Mouse (Mus musculus) hindbrain, postnatal 0 days (tissue): ENCODE measurements around the gene B4galnt1. TPM values are rescaled to one million over a fixed set of nuclear protein-coding genes. Genes with fewer than 3 reads are reported as not detected.
"Not testable (repeated sequence)": the region's sequence is repeated elsewhere in the genome, so short reads cannot be mapped to it uniquely, and the experiment has no call there.

Experiments
- ATAC-seq: fragments of 200-750 bp; cut with Nextera tagmentation; 2 replicates; pipeline ENCODE4 v1.8.0; 2017; ENCODE audit warnings: mild to moderate bottlenecking, moderate TSS enrichment, moderate library complexity
- DNase-seq: peaks from one replicate; pipeline ENCODE4 v3.0.0-alpha.2; 2015; ENCODE audit warnings: low spot score
- H3K27ac ChIP-seq: fragments of 300-500 bp; sonication (generic); 2 replicates; pipeline ENCODE4 v1.5.1; 2014; ENCODE audit warnings: mild to moderate bottlenecking
- H3K27me3 ChIP-seq: fragments of 300-500 bp; sonication (generic); 2 replicates; pipeline ENCODE4 v1.6.1; 2014; ENCODE audit warnings: low read length, mixed read lengths; ENCODE audit not compliant: insufficient read depth
- H3K36me3 ChIP-seq: fragments of 300-500 bp; sonication (generic); 2 replicates; pipeline ENCODE4 v1.6.1; 2014; ENCODE audit warnings: low read length, mixed read lengths; ENCODE audit not compliant: insufficient read depth
- H3K4me1 ChIP-seq: fragments of 300-500 bp; sonication (generic); 2 replicates; pipeline ENCODE4 v1.6.1; 2014; ENCODE audit warnings: antibody characterized with exemption, low read length, mixed read lengths; ENCODE audit not compliant: insufficient read depth
- H3K4me2 ChIP-seq: fragments of 300-500 bp; sonication (generic); 2 replicates; pipeline ENCODE4 v1.6.1; 2014; ENCODE audit warnings: low read depth, mild to moderate bottlenecking, low read length, moderate library complexity, mixed read lengths
- H3K4me3 ChIP-seq: fragments of 300-500 bp; sonication (generic); 2 replicates; pipeline ENCODE4 v1.5.1; 2014; ENCODE audit warnings: low read length
- H3K9ac ChIP-seq: fragments of 300-500 bp; sonication (generic); replicated peaks from 2 replicates; pipeline ENCODE4 v1.6.1; 2014; ENCODE audit warnings: mild to moderate bottlenecking, low read length, moderate library complexity, mixed read lengths
- H3K9me3 ChIP-seq: fragments of 300-500 bp; sonication (generic); 2 replicates; pipeline ENCODE4 v1.6.1; 2016; ENCODE audit warnings: low read length, mixed read lengths
- CTCF ChIP-seq: IDR thresholded peaks from 2 replicates; pipeline ENCODE4 v1.5.1; 2016; ENCODE audit warnings: antibody characterized with exemption, control low read depth, low read depth
- WGBS: fragments of 180-500 bp; shearing (Covaris S2); extraction: QIAGEN DNeasy Blood & Tissue Kit; methylation state at CpG from one replicate; pipeline ENCODE4 v1.1.7; 2014; 5-methylcytosine and 5-hydroxymethylcytosine counted together
- polyA plus RNA-seq: library from polyadenylated mRNA; unstranded; fragments of >200 nt; fragmentation: Nextera tagmentation; extraction: Ambion mirVana; gene quantifications from 2 replicates; pipeline ENCODE4 v1.2.1, GENCODE M21; 2015
- total RNA-seq: library from RNA; depleted of rRNA; stranded (reverse); fragments of >200 nt; gene quantifications from 2 replicates; pipeline ENCODE4 v1.2.3, GENCODE M21; 2014

Gene B4galnt1
- total and polyA plus RNA-seq, 2 experiments from 2014 or later: 65.3 to 112 TPM

DNA sequence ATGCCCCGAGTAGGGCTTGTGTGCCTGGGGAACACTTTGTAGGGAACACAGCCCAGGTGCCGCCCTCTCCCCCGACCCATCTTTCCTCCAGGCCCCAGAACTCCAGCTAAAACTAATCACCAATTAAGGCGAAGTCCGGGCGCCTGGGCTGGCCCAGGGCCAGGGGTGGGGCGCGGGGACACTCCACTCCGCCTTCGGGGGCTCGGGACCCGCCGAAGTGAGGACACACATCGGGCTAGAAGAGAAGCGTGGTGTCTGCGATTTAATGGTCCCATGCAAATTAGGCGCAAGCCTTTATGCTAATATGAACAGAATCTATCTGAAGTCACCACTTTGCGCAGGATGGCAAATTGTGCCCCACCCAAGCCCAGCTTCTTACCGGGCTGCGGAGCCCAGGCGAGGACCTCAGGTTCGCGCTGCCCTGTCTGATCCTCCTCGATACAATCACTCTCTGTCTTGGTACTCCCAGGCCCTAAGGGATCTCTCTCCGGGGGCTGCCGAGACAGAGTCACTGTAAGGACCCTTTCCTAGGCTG, 24.2 kb downstream of the B4galnt1 start:
- TF ChIP-seq CTCF: no peak
- peak; percentile 15; the same call in 1 of the 2 replicates for ATAC-seq
- WGBS: 3% methylated on average over 26 of the region's 26 CpGs

GRCm38 (mm10) chr10:127189651-127190381, 24.8 kb downstream of the B4galnt1 start, which contains the start of gene Arhgef25:
Gene Arhgef25 (minus strand): TSS chr10:127190083.
- Histone ChIP-seq H3K27me3 (no peaks in the 10 kb centered on the region), H3K9ac (peak within 1 kb of the TSS; percentile 74), H3K27ac (peak within 1 kb of the TSS; percentile 51; the same call in 1 of the 2 replicates), H3K4me3 (peak within 1 kb of the TSS; percentile 59), H3K4me1 (peaks cover 14% of the 10 kb centered on the region), H3K9me3 (no peaks in the 10 kb centered on the region), H3K4me2 (peak within 1 kb of the TSS; percentile 98), H3K36me3 (peaks cover 4% of the 10 kb centered on the region)
- no peak for TF ChIP-seq CTCF
- peak; percentile 25 for DNase-seq
- WGBS: 3% methylated on average over 35 of the region's 35 CpGs
- ATAC-seq: no peak

More for the DNA sequence above, 24.2 kb downstream of the B4galnt1 start:
- Histone ChIP-seq H3K4me2 (peak overlapping the region; percentile 98), H3K4me3 (peak overlapping the region; percentile 59), H3K27me3 (no peaks in the 10 kb centered on the region), H3K36me3 (peaks cover 4% of the 10 kb centered on the region), H3K4me1 (peaks cover 8% of the 10 kb centered on the region), H3K9ac (peak overlapping the region; percentile 74), H3K9me3 (no peaks in the 10 kb centered on the region), H3K27ac (peak overlapping the region; percentile 51; the same call in 1 of the 2 replicates)
- DNase-seq: peak; percentile 26

GRCm38 (mm10) chr10:127190398-127191190, 25.6 kb downstream of the B4galnt1 start:
- Histone ChIP-seq H3K27ac (0 out of 2 replicates have a peak overlapping the region, but pooled peaks have one; percentile 51), H3K9ac (no peak overlapping the region), H3K4me2 (no peak overlapping the region), H3K36me3 (peaks cover 4% of the 10 kb centered on the region), H3K9me3 (no peaks in the 10 kb centered on the region), H3K4me1 (peaks cover 16% of the 10 kb centered on the region), H3K4me3 (no peak overlapping the region), H3K27me3 (no peaks in the 10 kb centered on the region)
- DNase-seq (no peak), ATAC-seq (no peak)
- 37% methylated on average over 14 of the region's 14 CpGs for WGBS
- no peak for TF ChIP-seq CTCF

- H3K36me3 ChIP-seq: peaks cover 4% of the 10 kb centered on the region
- no peak overlapping the region for H3K4me2 ChIP-seq
- no peak for ATAC-seq
- no peaks in the 10 kb centered on the region for H3K27me3 ChIP-seq
- H3K4me1 ChIP-seq: peaks cover 16% of the 10 kb centered on the region
- no peak overlapping the region for H3K4me3 ChIP-seq
- TF ChIP-seq CTCF: no peak
- DNase-seq: no peak
- H3K9ac ChIP-seq: no peak overlapping the region
- no peak overlapping the region for H3K27ac ChIP-seq
- H3K9me3 ChIP-seq: no peaks in the 10 kb centered on the region
- WGBS: 75% methylated on average over 19 of the region's 19 CpGs
Measured at GRCm38 (mm10) chr10:127191191-127192056, 26.4 kb downstream of the B4galnt1 start.

- not testable (repeated sequence) for H3K36me3 ChIP-seq, H3K27ac ChIP-seq, H3K4me2 ChIP-seq, H3K27me3 ChIP-seq, ATAC-seq, H3K9ac ChIP-seq, H3K9me3 ChIP-seq, DNase-seq, H3K4me3 ChIP-seq
- H3K4me1 ChIP-seq: peaks cover 16% of the 10 kb centered on the region
- WGBS: 88% methylated on average over 1 of the region's 1 CpGs
Measured at GRCm38 (mm10) chr10:127192057-127192328, 27.0 kb downstream of the B4galnt1 start.

DNA sequence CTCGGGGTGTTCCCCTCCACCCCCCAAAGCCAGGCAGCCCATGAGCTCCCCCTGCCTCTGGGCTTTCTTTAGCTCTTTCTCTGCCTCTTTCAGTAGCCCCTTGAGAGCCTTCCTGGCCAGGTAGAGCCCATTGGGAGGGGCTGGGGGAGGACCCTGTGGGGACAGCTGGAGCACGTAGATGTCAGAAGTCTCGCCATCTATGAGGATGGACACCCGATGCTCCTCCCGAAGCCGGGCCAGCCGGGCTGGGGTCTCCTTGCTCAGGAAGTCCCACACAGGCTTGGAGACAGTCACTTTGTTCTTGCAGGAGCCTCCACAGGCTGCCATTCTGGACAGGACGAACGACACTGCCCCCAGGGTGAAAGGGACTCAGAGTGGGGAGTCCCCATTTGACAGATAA, 28.0 kb downstream of the B4galnt1 start:
- H3K9ac ChIP-seq: 0 out of 2 replicates have a peak overlapping the region, but pooled peaks have one; percentile 13
- TF ChIP-seq CTCF: no peak
- no peak overlapping the region for H3K27ac ChIP-seq
- ATAC-seq: no peak
- H3K4me1 ChIP-seq: peaks cover 16% of the 10 kb centered on the region
- no peak for DNase-seq
- no peak overlapping the region for H3K4me2 ChIP-seq
- H3K4me3 ChIP-seq: no peak overlapping the region
- no peaks in the 10 kb centered on the region for H3K9me3 ChIP-seq
- no peaks in the 10 kb centered on the region for H3K27me3 ChIP-seq
- H3K36me3 ChIP-seq: peaks cover 4% of the 10 kb centered on the region
- WGBS: 82% methylated on average over 9 of the region's 9 CpGs
